Mouse (Mus musculus) spleen, adult 2 months (tissue): Measurements from ENCODE around the gene Fam166a.

Experiments used
- CTCF ChIP-seq: fragments of 200-500 bp; IDR thresholded peaks from 2 replicates; pipeline ENCODE4 v1.5.1; 2011; ENCODE audit warnings: mild to moderate bottlenecking, inconsistent platforms; ENCODE audit not compliant: insufficient read depth, insufficient read length, insufficient replicate concordance; ENCODE audit errors: extremely low read depth
- POLR2A ChIP-seq: fragments of 200-500 bp; IDR thresholded peaks from 2 replicates; pipeline ENCODE4 v1.6.1; 2011; ENCODE audit warnings: low read depth, low read length, inconsistent platforms

GRCm38 (mm10) chr2:25267746-25268309, 49.3 kb downstream of the Fam166a start:
- TF ChIP-seq CTCF, result no peak
- TF ChIP-seq POLR2A, result no peak
